Mouse (Mus musculus) liver, adult 2 months (tissue): ENCODE results near the gene Plch1.

Source experiments
- CTCF ChIP-seq: fragments of 200-500 bp; IDR thresholded peaks from 2 replicates; pipeline ENCODE4 v1.5.1; 2011; ENCODE audit warnings: low read depth, low read length, control low read depth
- POLR2A ChIP-seq: fragments of 200-500 bp; IDR thresholded peaks from 2 replicates; pipeline ENCODE4 v1.6.1; 2011; ENCODE audit warnings: low read length, control low read depth; ENCODE audit not compliant: insufficient read depth; ENCODE audit errors: extremely low read depth

- TF ChIP-seq POLR2A: no peak
- TF ChIP-seq CTCF: no peak
Observed at GRCm38 (mm10) chr3:63895786-63896185, 3.5 kb downstream of the Plch1 start.
